Mouse (Mus musculus) T-helper 17 cell (primary cell): Measurements from ENCODE around the gene Slc38a9.
"Not testable (repeated sequence)": the region's sequence is repeated elsewhere in the genome, so short reads cannot be mapped to it uniquely, and the experiment has no call there.

Experiments
- in situ Hi-C, 2 experiments: fragments of 300-600 bp; cut with MboI, MseI; formaldehyde crosslinking; loops; 1 replicate in 1 of 2; 2 replicates in 1 of 2; pipeline ENCODE4 v1.15.1; 2025; ENCODE audit warnings: high pct_unique_total_duplicates in 2 of 2

Gene Slc38a9

GRCm38 (mm10) chr13:112683312-112683711 is 22.8 kb downstream of the Slc38a9 start:
- in situ Hi-C loops = loop anchor here in 1 of 2 experiments (5.0 kb wide), 1 partner anchor 354 kb away; the partner anchor contains the start of gene Cdc20b

GRCm38 (mm10) chr13:112683970-112684369 is 23.4 kb downstream of the Slc38a9 start:
- in situ Hi-C loops = loop anchor here in 1 of 2 experiments (5.0 kb wide), 1 partner anchor 353 kb away; the partner anchor contains the start of gene Cdc20b

GRCm38 (mm10) chr13:112686155-112686554 is 25.6 kb downstream of the Slc38a9 start:
- in situ Hi-C loops = no loop called here

- in situ Hi-C loops = no loop called here
Measured at GRCm38 (mm10) chr13:112692870-112693553, 32.5 kb downstream of the Slc38a9 start.

- in situ Hi-C loops = no loop called here
Measured at GRCm38 (mm10) chr13:112695526-112696240, 35.1 kb downstream of the Slc38a9 start.

GRCm38 (mm10) chr13:112701256-112701655 is 40.7 kb downstream of the Slc38a9 start:
- in situ Hi-C loops = no loop called here

- in situ Hi-C loops = no loop called here
Measured at GRCm38 (mm10) chr13:112706351-112706750, 45.8 kb downstream of the Slc38a9 start.

GRCm38 (mm10) chr13:112720078-112720736 is 59.7 kb downstream of the Slc38a9 start:
- in situ Hi-C loops = no loop called here

GRCm38 (mm10) chr13:112721946-112722729 is 61.6 kb downstream of the Slc38a9 start:
- in situ Hi-C loops = no loop called here

GRCm38 (mm10) chr13:112724260-112724659 is 63.7 kb downstream of the Slc38a9 start:
- in situ Hi-C loops = not testable (repeated sequence)

GRCm38 (mm10) chr13:112726002-112726401 is 65.5 kb downstream of the Slc38a9 start:
- in situ Hi-C loops = no loop called here

- in situ Hi-C loops = no loop called here
Measured at GRCm38 (mm10) chr13:112733311-112733710, 72.8 kb downstream of the Slc38a9 start.

- in situ Hi-C loops = no loop called here
Measured at GRCm38 (mm10) chr13:112734906-112735713, 74.6 kb downstream of the Slc38a9 start.

GRCm38 (mm10) chr13:112736407-112736806 is 75.9 kb downstream of the Slc38a9 start:
- in situ Hi-C loops = no loop called here

- in situ Hi-C loops = no loop called here
Measured at GRCm38 (mm10) chr13:112737110-112737509, 76.6 kb downstream of the Slc38a9 start.

GRCm38 (mm10) chr13:112738005-112738404 is 77.5 kb downstream of the Slc38a9 start:
- in situ Hi-C loops = no loop called here

GRCm38 (mm10) chr13:112740073-112740472 is 79.5 kb downstream of the Slc38a9 start:
- in situ Hi-C loops = no loop called here

GRCm38 (mm10) chr13:112742076-112742830 is 81.7 kb downstream of the Slc38a9 start:
- in situ Hi-C loops = no loop called here

- in situ Hi-C loops = no loop called here
Measured at GRCm38 (mm10) chr13:112743647-112744046, 83.1 kb downstream of the Slc38a9 start.
